ENCODE assay signal across 12 mouse cellular contexts in genomic region chr6:15743291-15743792, GRCm38 (mm10). TPM values are rescaled to one million over a fixed set of nuclear protein-coding genes. Genes with fewer than 3 reads are reported as not detected.
DNase-seq lines count a peak whose midpoint lies in the region; ATAC-seq and TF ChIP-seq lines count a peak whose summit lies in the region.
"Had no signal": no experiment of that assay in that cellular context is flagged by ENCODE, and none has a peak within 500 bp of the region (broad histone marks: within the 10 kb centered on the region; RNA-seq: fewer than 3 reads in every experiment).

No protein-coding gene starts in this region.

- peaks cover 6% of the 10 kb centered on the region; the same call in 1 of the 2 replicates for H3K4me1 ChIP-seq in intestine, embryonic 15.5 days (replicated peaks)
- no peaks in the 10 kb centered on the region for H3K4me1 ChIP-seq in forebrain, postnatal 0 days (ENCODE audit: insufficient read depth)

- DNase-seq in kidney, postnatal 10 days, result peak; percentile 18
- DNase-seq in kidney, adult 9 months, result no peak
- peak; percentile 72 for DNase-seq in R1 (ENCODE audit: low read depth, low spot score)
- peak; percentile 97 for DNase-seq in heart, adult 11 months
- no peak for DNase-seq in thymus, adult 18-20 months
- DNase-seq in forebrain, postnatal 0 days, result no peak
- DNase-seq in thymus, postnatal 4 days, result no peak
- DNase-seq: cerebellum, adult 9-10 months; thymus, postnatal 36 days had no signal

- no peak for TF ChIP-seq CTCF in forebrain, postnatal 0 days (IDR thresholded peaks at IDR 0.05; ENCODE audit: low read depth)

- H3K27me3 ChIP-seq in intestine, embryonic 15.5 days (replicated peaks), result no peaks in the 10 kb centered on the region
- H3K27me3 ChIP-seq in forebrain, postnatal 0 days (ENCODE audit: insufficient read depth, low read length), result no peaks in the 10 kb centered on the region
- H3K27me3 ChIP-seq: Patski had no signal

- no peak overlapping the region for H3K9ac ChIP-seq in intestine, embryonic 15.5 days
- no peak overlapping the region for H3K9ac ChIP-seq in forebrain, postnatal 0 days

- no peaks in the 10 kb centered on the region for H3K9me3 ChIP-seq in intestine, embryonic 15.5 days
- no peaks in the 10 kb centered on the region for H3K9me3 ChIP-seq in forebrain, postnatal 0 days (ENCODE audit: low read length)

- WGBS in intestine, embryonic 15.5 days, result 47% methylated on average over 8 of the region's 8 CpGs
- 49% methylated on average over 8 of the region's 8 CpGs for WGBS in forebrain, postnatal 0 days

- peak overlapping the region; percentile 6; the same call in 1 of the 2 replicates for H3K27ac ChIP-seq in intestine, embryonic 15.5 days
- no peak overlapping the region for H3K27ac ChIP-seq in forebrain, postnatal 0 days (ENCODE audit: low read depth, low read length)

- no peak overlapping the region for H3K4me3 ChIP-seq in intestine, embryonic 15.5 days (replicated peaks)
- no peak overlapping the region for H3K4me3 ChIP-seq in forebrain, postnatal 0 days (ENCODE audit: low read depth, low read length)

- peak; percentile 59 for ATAC-seq in intestine, embryonic 15.5 days
- no peak for ATAC-seq in forebrain, postnatal 0 days
- ATAC-seq: inflammation-experienced regulatory T-cells, adult 6 months; Patski had no signal

- H3K36me3 ChIP-seq in intestine, embryonic 15.5 days, result no peaks in the 10 kb centered on the region
- H3K36me3 ChIP-seq in forebrain, postnatal 0 days (ENCODE audit: insufficient read depth), result no peaks in the 10 kb centered on the region

- no peak overlapping the region for H3K4me2 ChIP-seq in intestine, embryonic 15.5 days (replicated peaks)
- H3K4me2 ChIP-seq in forebrain, postnatal 0 days (ENCODE audit: low read depth), result no peak overlapping the region

RNA-seq across cellular contexts. Expression of gene Mdfic, which starts 22.9 kb away (rescaled TPM):
- polyA plus RNA-seq in intestine, embryonic 15.5 days (2015; fragmentation: Nextera tagmentation; extraction: Ambion mirVana), result 4.1 and 4.5 TPM in 2 replicates
- total RNA-seq in forebrain, postnatal 0 days (2014; rRNA removed), result 3.5 and 4.8 TPM in 2 replicates
- 0.65 and 0.82 TPM in 2 replicates for polyA plus RNA-seq in forebrain, postnatal 0 days (2015; fragmentation: Nextera tagmentation; extraction: Ambion mirVana)

Comparison
In these comparisons a context has a peak if more than half of its experiments do, and no peak if none do; other contexts are left out.
1. DNase-seq: peak in kidney, postnatal 10 days (single experiment), R1 (single experiment) and heart, adult 11 months (single experiment); none in kidney, adult 9 months (single experiment), thymus, adult 18-20 months (0 of 2), forebrain, postnatal 0 days (single experiment) and thymus, postnatal 4 days (single experiment).